Mouse (Mus musculus): Measurements from ENCODE around the gene Cd3d. TPM values are rescaled to one million over a fixed set of nuclear protein-coding genes. Genes with fewer than 3 reads are reported as not detected.

The Cd3d gene
- polyA plus RNA-seq, 1 experiment from 2014 or later: 30.7 TPM

GRCm38 (mm10) chr9:44999171-44999570, 17.6 kb downstream of the Cd3d start:
- no peaks in the 10 kb centered on the region for H3K9me3 ChIP-seq (replicated peaks; ENCODE audit: control insufficient read depth, low read length)
- 45% methylated on average over 6 of the region's 6 CpGs for WGBS
- no peak overlapping the region for H3K4me2 ChIP-seq (ENCODE audit: low read depth, low read length)
- H3K27ac ChIP-seq (ENCODE audit: low read length): no peak overlapping the region
- H3K4me1 ChIP-seq (ENCODE audit: control insufficient read depth, insufficient read depth, low read length): no peaks in the 10 kb centered on the region
- H3K27me3 ChIP-seq (ENCODE audit: control insufficient read depth, insufficient read depth, low read length): no peaks in the 10 kb centered on the region
- H3K4me3 ChIP-seq (ENCODE audit: low read length): no peak overlapping the region
- ATAC-seq (replicated peaks; ENCODE audit: extremely low read depth, insufficient read depth, low FRiP score): no peak
- no peaks in the 10 kb centered on the region for H3K36me3 ChIP-seq (ENCODE audit: control insufficient read depth, insufficient read depth)
- H3K9ac ChIP-seq (ENCODE audit: low read length): no peak overlapping the region

GRCm38 (mm10) chr9:44999776-45000175, 18.2 kb downstream of the Cd3d start:
- Histone ChIP-seq H3K9me3 (replicated peaks; ENCODE audit: control insufficient read depth, low read length) (no peaks in the 10 kb centered on the region), H3K4me1 (ENCODE audit: control insufficient read depth, insufficient read depth, low read length) (no peaks in the 10 kb centered on the region), H3K4me2 (ENCODE audit: low read depth, low read length) (no peak overlapping the region), H3K36me3 (ENCODE audit: control insufficient read depth, insufficient read depth) (no peaks in the 10 kb centered on the region), H3K4me3 (ENCODE audit: low read length) (no peak overlapping the region), H3K27me3 (ENCODE audit: control insufficient read depth, insufficient read depth, low read length) (no peaks in the 10 kb centered on the region), H3K27ac (ENCODE audit: low read length) (no peak overlapping the region), H3K9ac (ENCODE audit: low read length) (no peak overlapping the region)
- ATAC-seq (replicated peaks; ENCODE audit: extremely low read depth, insufficient read depth, low FRiP score): no peak
- WGBS: 72% methylated on average over 5 of the region's 5 CpGs

- 57% methylated on average over 3 of the region's 3 CpGs for WGBS
- H3K27ac ChIP-seq (ENCODE audit: low read length): no peak overlapping the region
Measured at GRCm38 (mm10) chr9:45000249-45000648, 18.7 kb downstream of the Cd3d start.

GRCm38 (mm10) chr9:45007404-45007803, 25.8 kb downstream of the Cd3d start:
- Histone ChIP-seq H3K27me3 (ENCODE audit: control insufficient read depth, insufficient read depth, low read length) (no peaks in the 10 kb centered on the region; the same call in 1 of the 2 replicates), H3K27ac (ENCODE audit: low read length) (0 out of 2 replicates have a peak overlapping the region, but pooled peaks have one; percentile 4), H3K4me2 (ENCODE audit: low read depth, low read length) (peak overlapping the region; percentile 13), H3K4me3 (ENCODE audit: low read length) (no peak overlapping the region), H3K9me3 (replicated peaks; ENCODE audit: control insufficient read depth, low read length) (no peaks in the 10 kb centered on the region), H3K9ac (ENCODE audit: low read length) (no peak overlapping the region), H3K36me3 (ENCODE audit: control insufficient read depth, insufficient read depth) (no peaks in the 10 kb centered on the region), H3K4me1 (ENCODE audit: control insufficient read depth, insufficient read depth, low read length) (no peaks in the 10 kb centered on the region)
- ATAC-seq (replicated peaks; ENCODE audit: extremely low read depth, insufficient read depth, low FRiP score): no peak
- 71% methylated on average over 12 of the region's 12 CpGs for WGBS

More at GRCm38 (mm10) chr9:45000249-45000648, 18.7 kb downstream of the Cd3d start:
- H3K4me1 ChIP-seq (ENCODE audit: control insufficient read depth, insufficient read depth, low read length): no peaks in the 10 kb centered on the region
- no peak for ATAC-seq (replicated peaks; ENCODE audit: extremely low read depth, insufficient read depth, low FRiP score)
- no peak overlapping the region for H3K9ac ChIP-seq (ENCODE audit: low read length)
- H3K4me3 ChIP-seq (ENCODE audit: low read length): no peak overlapping the region
- no peak overlapping the region for H3K4me2 ChIP-seq (ENCODE audit: low read depth, low read length)
- no peaks in the 10 kb centered on the region for H3K9me3 ChIP-seq (replicated peaks; ENCODE audit: control insufficient read depth, low read length)
- no peaks in the 10 kb centered on the region for H3K36me3 ChIP-seq (ENCODE audit: control insufficient read depth, insufficient read depth)
- H3K27me3 ChIP-seq (ENCODE audit: control insufficient read depth, insufficient read depth, low read length): no peaks in the 10 kb centered on the region

GRCm38 (mm10) chr9:45008342-45008741, 26.8 kb downstream of the Cd3d start:
- no peaks in the 10 kb centered on the region for H3K36me3 ChIP-seq (ENCODE audit: control insufficient read depth, insufficient read depth)
- no peak overlapping the region; the same call in 1 of the 2 replicates for H3K4me2 ChIP-seq (ENCODE audit: low read depth, low read length)
- H3K4me3 ChIP-seq (ENCODE audit: low read length): peak overlapping the region; percentile 33
- whole genome bisulfite sequencing: 78% methylated on average over 4 of the region's 4 CpGs
- H3K27me3 ChIP-seq (ENCODE audit: control insufficient read depth, insufficient read depth, low read length): no peaks in the 10 kb centered on the region; the same call in 1 of the 2 replicates
- H3K9ac ChIP-seq (ENCODE audit: low read length): no peak overlapping the region
- no peaks in the 10 kb centered on the region for H3K9me3 ChIP-seq (replicated peaks; ENCODE audit: control insufficient read depth, low read length)
- H3K4me1 ChIP-seq (ENCODE audit: control insufficient read depth, insufficient read depth, low read length): no peaks in the 10 kb centered on the region
- ATAC-seq (replicated peaks; ENCODE audit: extremely low read depth, insufficient read depth, low FRiP score): no peak
- H3K27ac ChIP-seq (ENCODE audit: low read length): peak overlapping the region; percentile 59; the same call in 1 of the 2 replicates

- peak within 1 kb of the TSS; percentile 33 for H3K4me3 ChIP-seq (ENCODE audit: low read length)
Measured at GRCm38 (mm10) chr9:45009180-45010078, 27.8 kb downstream of the Cd3d start, which contains the start of gene Cd3e. Cd3e (minus strand) TSS chr9:45009627.

GRCm38 (mm10) chr9:45010461-45010860, 28.9 kb downstream of the Cd3d start:
- ATAC-seq (replicated peaks; ENCODE audit: extremely low read depth, insufficient read depth, low FRiP score): no peak
- no peaks in the 10 kb centered on the region for H3K36me3 ChIP-seq (ENCODE audit: control insufficient read depth, insufficient read depth)
- H3K27ac ChIP-seq (ENCODE audit: low read length): no peak overlapping the region
- H3K9me3 ChIP-seq (replicated peaks; ENCODE audit: control insufficient read depth, low read length): no peaks in the 10 kb centered on the region; the same call in 1 of the 2 replicates
- H3K4me3 ChIP-seq (ENCODE audit: low read length): no peak overlapping the region
- H3K4me1 ChIP-seq (ENCODE audit: control insufficient read depth, insufficient read depth, low read length): no peaks in the 10 kb centered on the region
- H3K27me3 ChIP-seq (ENCODE audit: control insufficient read depth, insufficient read depth, low read length): no peaks in the 10 kb centered on the region; the same call in 1 of the 2 replicates
- 56% methylated on average over 4 of the region's 4 CpGs for WGBS
- no peak overlapping the region for H3K4me2 ChIP-seq (ENCODE audit: low read depth, low read length)
- H3K9ac ChIP-seq (ENCODE audit: low read length): no peak overlapping the region

More at GRCm38 (mm10) chr9:45009180-45010078, 27.8 kb downstream of the Cd3d start, which contains the start of gene Cd3e:
- H3K36me3 ChIP-seq (ENCODE audit: control insufficient read depth, insufficient read depth): no peaks in the 10 kb centered on the region
- H3K4me2 ChIP-seq (ENCODE audit: low read depth, low read length): no peak within 1 kb of the TSS; the same call in 1 of the 2 replicates
- ATAC-seq (replicated peaks; ENCODE audit: extremely low read depth, insufficient read depth, low FRiP score): peak; percentile 46
- H3K27ac ChIP-seq (ENCODE audit: low read length): peak within 1 kb of the TSS; percentile 64
- no peaks in the 10 kb centered on the region for H3K4me1 ChIP-seq (ENCODE audit: control insufficient read depth, insufficient read depth, low read length)
- WGBS: 72% methylated on average over 19 of the region's 19 CpGs
- H3K9ac ChIP-seq (ENCODE audit: low read length): no peak within 1 kb of the TSS; the same call in 1 of the 2 replicates
- H3K9me3 ChIP-seq (replicated peaks; ENCODE audit: control insufficient read depth, low read length): no peaks in the 10 kb centered on the region; the same call in 1 of the 2 replicates
- H3K27me3 ChIP-seq (ENCODE audit: control insufficient read depth, insufficient read depth, low read length): no peaks in the 10 kb centered on the region; the same call in 1 of the 2 replicates

- 38% methylated on average over 6 of the region's 6 CpGs for WGBS
Measured at GRCm38 (mm10) chr9:45011291-45011690, 29.7 kb downstream of the Cd3d start.

GRCm38 (mm10) chr9:45014879-45015278, 33.3 kb downstream of the Cd3d start:
- H3K4me3 ChIP-seq (ENCODE audit: low read length): no peak overlapping the region
- H3K9me3 ChIP-seq (replicated peaks; ENCODE audit: control insufficient read depth, low read length): no peaks in the 10 kb centered on the region; the same call in 1 of the 2 replicates
- no peaks in the 10 kb centered on the region for H3K4me1 ChIP-seq (ENCODE audit: control insufficient read depth, insufficient read depth, low read length)
- H3K9ac ChIP-seq (ENCODE audit: low read length): no peak overlapping the region
- no peaks in the 10 kb centered on the region; the same call in 1 of the 2 replicates for H3K27me3 ChIP-seq (ENCODE audit: control insufficient read depth, insufficient read depth, low read length)
- ATAC-seq (replicated peaks; ENCODE audit: extremely low read depth, insufficient read depth, low FRiP score): no peak
- whole genome bisulfite sequencing: 40% methylated on average over 2 of the region's 2 CpGs
- no peak overlapping the region for H3K4me2 ChIP-seq (ENCODE audit: low read depth, low read length)
- H3K27ac ChIP-seq (ENCODE audit: low read length): no peak overlapping the region
- no peaks in the 10 kb centered on the region for H3K36me3 ChIP-seq (ENCODE audit: control insufficient read depth, insufficient read depth)

More at GRCm38 (mm10) chr9:45011291-45011690, 29.7 kb downstream of the Cd3d start:
- Histone ChIP-seq H3K4me3 (ENCODE audit: low read length) (no peak overlapping the region), H3K9ac (ENCODE audit: low read length) (no peak overlapping the region), H3K9me3 (replicated peaks; ENCODE audit: control insufficient read depth, low read length) (no peaks in the 10 kb centered on the region; the same call in 1 of the 2 replicates), H3K4me1 (ENCODE audit: control insufficient read depth, insufficient read depth, low read length) (no peaks in the 10 kb centered on the region), H3K27ac (ENCODE audit: low read length) (no peak overlapping the region; the same call in 1 of the 2 replicates), H3K36me3 (ENCODE audit: control insufficient read depth, insufficient read depth) (no peaks in the 10 kb centered on the region), H3K4me2 (ENCODE audit: low read depth, low read length) (no peak overlapping the region), H3K27me3 (ENCODE audit: control insufficient read depth, insufficient read depth, low read length) (no peaks in the 10 kb centered on the region; the same call in 1 of the 2 replicates)
- no peak for ATAC-seq (replicated peaks; ENCODE audit: extremely low read depth, insufficient read depth, low FRiP score)

Data from heart, embryonic 16.5 days (tissue).